Mouse (Mus musculus) testis, adult 2 months (tissue): ENCODE results near the gene Mrps18a.

Experiments used
- CTCF ChIP-seq: fragments of 200-500 bp; IDR thresholded peaks from 2 replicates; pipeline ENCODE4 v1.5.1; 2012; ENCODE audit warnings: low read depth, mild to moderate bottlenecking, inconsistent platforms, low read length, moderate library complexity; ENCODE audit not compliant: control insufficient read depth, insufficient read depth, insufficient replicate concordance
- POLR2A ChIP-seq: fragments of 200-500 bp; IDR thresholded peaks from 2 replicates; pipeline ENCODE4 v1.6.1; 2012; ENCODE audit warnings: low read depth, mild to moderate bottlenecking, inconsistent platforms, low read length, moderate library complexity; ENCODE audit not compliant: control insufficient read depth

DNA sequence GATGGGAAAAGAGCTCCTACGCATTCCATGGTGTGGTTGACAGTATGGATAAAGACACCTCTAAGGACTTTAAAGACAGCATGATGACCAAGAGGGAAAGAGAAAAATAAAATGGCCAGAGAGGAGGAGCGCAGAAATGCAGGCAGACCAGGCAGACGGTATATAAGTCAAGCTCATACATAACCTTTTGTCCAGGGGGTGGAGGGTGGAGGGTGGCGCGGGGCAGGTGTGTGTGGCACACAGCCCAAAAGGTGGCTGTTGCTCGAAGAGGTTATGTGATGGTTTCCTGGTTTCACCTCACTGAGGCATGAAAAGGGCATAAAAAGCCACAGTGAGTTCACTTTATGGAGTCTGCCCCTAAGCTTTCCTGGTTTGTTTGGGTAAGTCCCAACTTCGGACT lies 51.8 kb downstream of the Mrps18a start:
- TF ChIP-seq CTCF (no peak), POLR2A (no peak)
